Mouse (Mus musculus): ENCODE measurements around the gene Rplp1.

GRCm38 (mm10) chr9:61884375-61884774, 30.0 kb downstream of the Rplp1 start:
- TF ChIP-seq CTCF (IDR thresholded peaks at IDR 0.05; ENCODE audit: low read depth, low read length) (no peak), POLR2A (IDR thresholded peaks at IDR 0.05; ENCODE audit: borderline replicate concordance, low read depth, low read length) (no peak)
